Mouse (Mus musculus) kidney, adult 2 months (tissue): ENCODE results near the gene Nop53. TPM values are rescaled to one million over a fixed set of nuclear protein-coding genes. Genes with fewer than 3 reads are reported as not detected.

Source experiments
- DNase-seq: peaks from one replicate; pipeline ENCODE4 v3.0.0; 2021
- H3K27ac ChIP-seq: fragments of 200-500 bp; 2 replicates; pipeline ENCODE4 v1.5.1; 2012; ENCODE audit warnings: low read depth, low read length, control low read depth, inconsistent platforms; ENCODE audit not compliant: insufficient read depth
- H3K27me3 ChIP-seq: fragments of 200-500 bp; replicated peaks from 2 replicates; pipeline ENCODE4 v1.6.1; 2012; ENCODE audit warnings: mild to moderate bottlenecking, moderate library complexity, low read length, inconsistent platforms; ENCODE audit not compliant: control insufficient read depth, insufficient read depth
- H3K36me3 ChIP-seq: fragments of 200-500 bp; 2 replicates; pipeline ENCODE4 v1.6.1; 2012; ENCODE audit warnings: mild to moderate bottlenecking, moderate library complexity, low read length, inconsistent platforms; ENCODE audit not compliant: control insufficient read depth, insufficient read depth
- H3K4me1 ChIP-seq: fragments of 200-500 bp; 2 replicates; pipeline ENCODE4 v1.6.1; 2011; ENCODE audit warnings: low read length; ENCODE audit not compliant: control insufficient read depth, insufficient read depth
- H3K4me3 ChIP-seq: fragments of 200-500 bp; 2 replicates; pipeline ENCODE4 v1.5.1; 2011; ENCODE audit warnings: mild to moderate bottlenecking, low read depth, low read length, control low read depth; ENCODE audit not compliant: insufficient read depth
- CTCF ChIP-seq: fragments of 200-500 bp; conservative IDR thresholded peaks from 2 replicates; pipeline ENCODE4 v1.5.1; 2011; ENCODE audit warnings: low read depth, mild to moderate bottlenecking, control low read depth, low read length, moderate library complexity, mixed read lengths; ENCODE audit not compliant: insufficient read depth, insufficient read length
- POLR2A ChIP-seq: fragments of 200-500 bp; IDR thresholded peaks from one replicate; pipeline ENCODE4 v1.6.1; 2011; ENCODE audit warnings: low read depth, low read length, control low read depth
- WGBS: fragments of 180-500 bp; shearing (Covaris S2); methylation state at CpG from one replicate; pipeline ENCODE4 v1.1.7; 2018; 5-methylcytosine and 5-hydroxymethylcytosine counted together
- polyA plus RNA-seq: library from polyadenylated mRNA; depleted of rRNA; stranded (reverse); fragments of >200 nt; gene quantifications from 2 replicates; pipeline ENCODE4 v1.2.3, GENCODE M21; 2012

Gene Nop53
- polyA plus RNA-seq, 1 experiment: 88.9 TPM

DNA sequence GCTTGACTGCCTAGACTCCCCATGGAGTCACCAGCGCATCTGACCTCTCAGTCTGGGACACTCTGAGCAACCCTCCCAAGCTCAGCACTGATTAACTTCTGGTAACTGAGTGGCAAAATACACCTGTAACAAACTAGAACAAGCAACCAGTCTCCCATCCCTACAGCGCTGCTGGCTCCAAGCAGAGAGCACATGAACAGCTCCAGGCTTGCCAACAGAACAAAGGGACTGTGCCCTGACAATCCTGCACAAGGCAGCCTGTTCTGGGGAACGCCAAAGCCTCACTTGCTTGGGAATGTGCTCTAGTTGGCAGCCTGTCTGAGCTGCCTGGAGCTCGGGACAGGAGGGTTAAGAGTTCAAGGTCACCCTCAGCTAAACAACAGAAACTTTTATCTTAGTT lies 35.7 kb upstream of the Nop53 start:
- TF ChIP-seq CTCF (no peak), POLR2A (no peak)
- 27% methylated on average over 4 of the region's 4 CpGs for WGBS
- peak; percentile 94 for DNase-seq

DNA sequence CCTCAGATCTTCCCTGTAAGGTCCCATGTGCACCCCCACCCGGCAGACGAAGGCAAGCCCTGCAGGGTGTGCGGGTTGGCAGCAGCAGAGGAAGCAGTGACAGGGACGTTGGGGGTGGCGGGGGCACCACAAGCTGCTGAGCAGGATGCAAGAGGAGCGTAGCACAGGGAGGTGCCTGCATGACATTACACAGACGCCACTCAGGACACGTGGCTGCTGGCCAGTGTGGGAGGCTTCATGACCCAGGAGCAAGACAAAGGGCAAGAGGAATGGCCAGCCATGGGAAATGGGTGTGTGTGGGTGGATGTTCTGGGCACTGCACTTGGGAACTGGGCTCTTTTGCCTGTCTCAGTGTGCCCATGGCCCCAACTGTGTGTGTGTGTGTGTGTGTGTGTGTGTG lies 34.4 kb upstream of the Nop53 start:
- Histone ChIP-seq H3K4me3 (no peak overlapping the region), H3K36me3 (no peaks in the 10 kb centered on the region), H3K27ac (peak overlapping the region; percentile 30), H3K4me1 (peaks cover 18% of the 10 kb centered on the region), H3K27me3 (no peaks in the 10 kb centered on the region)
- 31% methylated on average over 8 of the region's 8 CpGs for WGBS
- DNase-seq: peak; percentile 89
- TF ChIP-seq POLR2A: no peak
- no peak for TF ChIP-seq CTCF

More for the DNA sequence above, 35.7 kb upstream of the Nop53 start:
- no peak overlapping the region for H3K4me3 ChIP-seq
- H3K36me3 ChIP-seq: no peaks in the 10 kb centered on the region
- peak overlapping the region; percentile 83 for H3K27ac ChIP-seq
- peaks cover 18% of the 10 kb centered on the region for H3K4me1 ChIP-seq
- no peaks in the 10 kb centered on the region for H3K27me3 ChIP-seq

DNA sequence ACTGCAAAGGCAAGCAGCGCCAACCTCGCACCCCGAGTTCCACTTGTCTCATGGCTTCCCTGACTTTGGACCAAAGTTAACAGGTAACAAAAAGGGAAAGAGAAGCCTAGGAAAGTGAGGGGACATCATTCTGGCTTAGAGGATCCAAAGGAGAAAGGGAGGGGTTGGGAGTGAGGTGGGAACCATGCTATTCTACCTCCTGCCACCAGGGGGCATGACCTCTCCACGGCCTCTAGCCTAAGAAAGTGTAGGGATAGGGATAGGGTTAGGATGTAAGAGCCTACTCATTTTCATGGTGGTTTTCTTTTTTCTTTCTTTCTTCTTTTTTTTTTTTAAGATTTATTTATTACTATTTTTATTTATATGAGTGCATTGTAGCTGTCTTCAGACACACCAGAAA lies 30.0 kb upstream of the Nop53 start:
- no peak overlapping the region for H3K4me3 ChIP-seq
- H3K4me1 ChIP-seq: peaks cover 10% of the 10 kb centered on the region
- DNase-seq: peak; percentile 61
- TF ChIP-seq CTCF (peak; percentile 93), POLR2A (no peak)
- no peaks in the 10 kb centered on the region for H3K27me3 ChIP-seq
- no peak overlapping the region for H3K27ac ChIP-seq
- H3K36me3 ChIP-seq: peaks cover 4% of the 10 kb centered on the region
- 69% methylated on average over 4 of the region's 4 CpGs for WGBS

DNA sequence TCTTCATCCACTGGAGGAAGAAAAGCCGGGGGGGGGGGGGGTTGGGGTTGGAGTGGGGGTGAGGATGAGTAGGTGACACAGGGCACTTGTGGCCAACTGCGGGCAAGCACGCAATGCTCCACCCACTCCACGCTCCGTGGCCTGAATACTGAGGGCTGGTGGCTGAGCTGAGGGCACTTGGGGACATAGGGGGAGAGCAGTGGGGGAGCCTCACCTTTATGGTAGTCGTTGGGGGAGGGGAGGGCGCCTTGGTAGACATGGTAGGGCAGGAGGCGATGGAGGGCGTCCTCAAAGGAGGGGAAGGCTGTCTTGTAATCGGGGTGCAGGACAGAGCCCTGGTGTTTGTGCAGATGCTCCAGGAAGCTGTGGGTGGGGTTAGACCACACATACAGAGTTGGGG lies 29.6 kb upstream of the Nop53 start:
- H3K4me1 ChIP-seq: peaks cover 5% of the 10 kb centered on the region
- H3K27me3 ChIP-seq: no peaks in the 10 kb centered on the region
- peaks cover 4% of the 10 kb centered on the region for H3K36me3 ChIP-seq
- DNase-seq: no peak
- 86% methylated on average over 10 of the region's 10 CpGs for WGBS
- TF ChIP-seq POLR2A (no peak), CTCF (no peak)
- no peak overlapping the region for H3K27ac ChIP-seq
- no peak overlapping the region for H3K4me3 ChIP-seq

DNA sequence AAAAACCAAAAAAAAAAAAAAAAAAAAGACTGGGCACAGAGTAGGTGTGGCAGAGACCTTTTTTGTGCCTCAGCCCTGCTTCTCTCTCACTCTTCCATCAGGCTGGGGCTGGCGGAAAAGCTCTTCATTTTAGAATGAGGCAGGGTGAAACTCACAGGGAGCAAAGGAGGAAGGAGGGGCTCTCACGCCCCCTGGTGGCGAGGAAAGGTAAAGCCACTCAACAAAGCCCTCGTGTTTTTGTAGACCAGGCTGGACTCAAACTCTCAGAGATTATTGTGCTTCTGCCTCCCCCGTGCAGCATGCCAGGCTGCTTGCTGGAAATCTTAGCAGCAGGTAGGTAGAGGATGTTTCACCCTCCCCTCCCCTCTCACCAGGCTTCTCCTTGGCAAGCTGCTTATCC lies 28.8 kb upstream of the Nop53 start:
- Histone ChIP-seq H3K36me3 (peaks cover 4% of the 10 kb centered on the region), H3K27me3 (no peaks in the 10 kb centered on the region), H3K4me1 (no peaks in the 10 kb centered on the region), H3K27ac (no peak overlapping the region), H3K4me3 (no peak overlapping the region)
- 27% methylated on average over 5 of the region's 5 CpGs for WGBS
- TF ChIP-seq CTCF: peak; percentile 85
- TF ChIP-seq POLR2A: no peak
- DNase-seq: peak; percentile 70

DNA sequence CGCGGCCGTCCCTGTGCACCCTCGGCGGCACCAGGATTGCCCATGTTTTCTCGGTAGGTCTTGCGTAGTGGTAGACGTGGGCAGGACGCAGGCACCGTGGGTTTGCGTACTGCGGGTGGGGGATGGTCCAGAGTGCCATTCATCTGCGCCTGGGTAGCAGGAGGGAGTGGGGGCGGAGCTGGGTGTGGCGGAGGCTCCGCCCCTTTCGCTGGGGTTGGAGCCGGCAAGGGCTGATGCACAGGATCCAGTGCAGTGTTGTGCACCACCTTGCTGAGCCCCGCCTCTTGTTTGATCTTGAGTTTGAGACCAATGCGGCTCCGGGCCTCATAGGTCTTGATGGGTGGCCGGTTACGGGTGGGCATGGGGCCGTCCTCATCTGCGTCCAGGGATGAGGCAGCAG lies 26.4 kb upstream of the Nop53 start:
- 75% methylated on average over 25 of the region's 25 CpGs for WGBS
- no peak for DNase-seq
- H3K36me3 ChIP-seq: peaks cover 4% of the 10 kb centered on the region
- no peak for TF ChIP-seq POLR2A
- no peak for TF ChIP-seq CTCF
- H3K4me3 ChIP-seq: no peak overlapping the region
- H3K4me1 ChIP-seq: no peaks in the 10 kb centered on the region
- H3K27ac ChIP-seq: no peak overlapping the region
- no peaks in the 10 kb centered on the region for H3K27me3 ChIP-seq

DNA sequence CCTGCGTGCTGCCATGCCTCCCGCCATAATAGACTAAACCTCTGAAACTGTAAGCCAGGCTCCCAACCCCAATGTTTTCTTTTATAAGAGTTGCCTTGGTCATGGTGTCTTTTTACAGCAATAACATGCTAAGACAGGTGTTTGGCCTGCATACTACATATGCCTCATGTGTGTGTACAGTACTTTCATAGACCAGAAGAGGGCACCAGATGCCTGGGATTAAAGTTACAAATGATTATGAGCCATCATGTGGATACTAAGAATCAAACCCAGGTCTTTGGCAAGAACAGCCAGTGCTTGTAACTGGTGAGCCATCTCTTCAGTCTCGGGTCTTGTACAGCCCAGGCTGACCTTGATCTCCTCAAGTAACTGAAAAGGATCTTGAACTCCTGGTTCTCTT lies 23.8 kb upstream of the Nop53 start:
- peaks cover 4% of the 10 kb centered on the region for H3K36me3 ChIP-seq
- H3K27ac ChIP-seq: no peak overlapping the region
- H3K4me3 ChIP-seq: no peak overlapping the region
- no peaks in the 10 kb centered on the region for H3K27me3 ChIP-seq
- no peaks in the 10 kb centered on the region for H3K4me1 ChIP-seq
- no peak for TF ChIP-seq CTCF
- no peak for TF ChIP-seq POLR2A
- 79% methylated on average over 3 of the region's 3 CpGs for WGBS
- no peak for DNase-seq

DNA sequence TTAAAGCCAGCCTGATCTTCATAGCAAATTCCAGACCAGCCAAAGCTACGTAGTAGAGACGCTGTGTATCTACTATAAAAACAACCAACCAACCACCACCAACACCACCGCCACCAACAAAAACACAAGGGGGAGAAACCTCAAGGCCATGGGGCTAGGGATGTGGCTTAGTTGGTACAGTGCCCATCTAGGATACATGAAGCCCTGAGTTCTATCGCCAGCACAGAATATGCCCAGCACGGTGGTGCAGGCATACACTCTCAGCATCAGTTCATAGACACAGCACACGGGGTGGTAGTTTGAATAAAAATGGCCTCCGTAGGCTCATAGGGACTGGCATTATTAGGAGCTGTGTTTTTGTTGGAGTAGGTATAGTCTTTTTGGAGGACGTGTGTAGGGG lies 22.4 kb upstream of the Nop53 start:
- TF ChIP-seq POLR2A (no peak), CTCF (no peak)
- H3K36me3 ChIP-seq: peaks cover 4% of the 10 kb centered on the region
- no peak for DNase-seq
- no peak overlapping the region for H3K27ac ChIP-seq
- no peaks in the 10 kb centered on the region for H3K27me3 ChIP-seq
- H3K4me1 ChIP-seq: no peaks in the 10 kb centered on the region
- H3K4me3 ChIP-seq: no peak overlapping the region
- WGBS: 83% methylated on average over 8 of the region's 8 CpGs
